Mouse (Mus musculus): ENCODE measurements at regions not wholly inside any gene's neighbourhood (a gene's known extent, or its start where the extent isn't known, plus 50 kb on each side); places are given as distances from the start of the nearest gene placed in this dataset.

- no peak for DNase-seq (ENCODE audit: low spot score)
These were observed 93.7 kb upstream of the Dlx2 start for GRCm38 (mm10) chr2:71640251-71640650.

DNA sequence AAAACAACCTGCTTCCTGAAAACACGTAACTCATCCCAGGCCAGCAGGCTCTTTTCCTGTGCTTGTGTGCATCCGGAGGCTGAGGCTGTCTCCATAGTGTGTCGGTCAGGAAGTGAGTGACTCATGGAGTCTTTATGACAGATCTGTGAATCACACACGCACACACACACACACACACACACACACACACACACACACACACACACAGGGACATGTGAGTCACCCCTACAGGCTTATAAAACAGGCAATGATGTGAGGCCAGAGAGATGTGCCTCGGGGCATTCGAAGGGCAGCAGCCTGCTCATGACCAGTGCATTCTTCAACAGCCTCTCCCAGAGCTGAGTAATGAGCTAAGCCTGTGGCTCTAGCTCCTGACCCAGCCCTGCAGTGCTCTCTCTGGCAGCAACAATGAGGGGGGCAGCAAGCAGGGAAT lies 97.5 kb upstream of the Dlx2 start:
- DNase-seq (ENCODE audit: low spot score), result peak; percentile 31

GRCm38 (mm10) chr2:71647914-71648497 lies 97.4 kb upstream of the Itga6 start:
- DNase-seq (ENCODE audit: low spot score), result no peak

DNA sequence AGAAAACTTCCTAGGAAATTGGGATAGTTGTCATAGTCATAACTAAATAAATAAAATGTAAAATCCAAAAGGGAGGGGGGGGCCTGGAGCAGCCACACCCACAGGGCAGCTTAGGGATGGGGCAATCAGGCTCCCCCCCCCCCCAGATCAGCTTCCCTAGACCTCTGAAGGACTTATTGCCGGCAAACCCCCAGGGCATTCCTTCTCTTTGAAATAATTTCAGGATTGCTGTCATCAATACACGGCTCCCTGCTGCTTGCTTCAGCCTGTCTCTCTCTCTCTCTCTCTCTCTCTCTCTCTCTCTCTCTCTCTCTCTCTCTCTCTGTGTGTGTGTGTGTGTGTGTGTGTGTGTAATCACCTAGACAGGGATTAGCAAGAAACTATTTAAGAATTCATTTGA lies 93.8 kb upstream of the Itga6 start:
- DNase-seq (ENCODE audit: low spot score), result no peak

GRCm38 (mm10) chr2:71652261-71652801 lies 93.1 kb upstream of the Itga6 start:
- DNase-seq (ENCODE audit: low spot score), result no peak

DNA sequence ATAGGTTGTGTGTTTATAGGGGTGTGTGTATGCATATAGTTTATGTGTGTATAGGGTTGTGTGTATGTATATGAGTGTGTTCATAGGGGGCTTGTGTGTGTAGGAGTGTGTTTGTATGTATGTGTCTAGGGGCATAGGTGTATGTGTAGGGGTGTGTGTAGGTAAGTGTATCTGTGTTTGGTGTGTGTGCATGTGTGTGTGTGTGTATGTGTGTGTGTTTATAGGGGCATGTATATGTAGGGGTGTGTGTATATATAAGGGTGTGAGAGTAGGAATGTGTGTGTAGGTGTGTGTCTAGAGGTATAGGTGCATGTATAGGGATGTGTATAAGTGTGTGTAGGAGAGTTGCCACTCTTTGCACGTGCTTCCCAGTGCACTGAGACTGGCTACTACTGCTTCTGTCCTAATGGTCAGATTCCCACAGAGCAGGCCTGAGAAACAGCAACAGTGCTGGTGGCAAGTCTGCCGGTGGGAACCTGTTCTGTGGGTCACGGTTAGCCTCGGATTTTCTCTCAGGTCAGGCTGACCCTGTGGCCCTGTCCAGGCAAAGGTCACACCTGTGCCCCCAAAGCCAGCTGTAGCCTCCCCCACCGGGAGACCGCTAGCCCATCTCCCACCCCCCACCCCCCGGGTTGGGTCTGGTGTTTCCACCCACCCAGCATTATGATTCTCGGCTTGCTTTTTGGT lies 90.5 kb upstream of the Itga6 start:
- DNase-seq (ENCODE audit: low spot score), result no peak

DNA sequence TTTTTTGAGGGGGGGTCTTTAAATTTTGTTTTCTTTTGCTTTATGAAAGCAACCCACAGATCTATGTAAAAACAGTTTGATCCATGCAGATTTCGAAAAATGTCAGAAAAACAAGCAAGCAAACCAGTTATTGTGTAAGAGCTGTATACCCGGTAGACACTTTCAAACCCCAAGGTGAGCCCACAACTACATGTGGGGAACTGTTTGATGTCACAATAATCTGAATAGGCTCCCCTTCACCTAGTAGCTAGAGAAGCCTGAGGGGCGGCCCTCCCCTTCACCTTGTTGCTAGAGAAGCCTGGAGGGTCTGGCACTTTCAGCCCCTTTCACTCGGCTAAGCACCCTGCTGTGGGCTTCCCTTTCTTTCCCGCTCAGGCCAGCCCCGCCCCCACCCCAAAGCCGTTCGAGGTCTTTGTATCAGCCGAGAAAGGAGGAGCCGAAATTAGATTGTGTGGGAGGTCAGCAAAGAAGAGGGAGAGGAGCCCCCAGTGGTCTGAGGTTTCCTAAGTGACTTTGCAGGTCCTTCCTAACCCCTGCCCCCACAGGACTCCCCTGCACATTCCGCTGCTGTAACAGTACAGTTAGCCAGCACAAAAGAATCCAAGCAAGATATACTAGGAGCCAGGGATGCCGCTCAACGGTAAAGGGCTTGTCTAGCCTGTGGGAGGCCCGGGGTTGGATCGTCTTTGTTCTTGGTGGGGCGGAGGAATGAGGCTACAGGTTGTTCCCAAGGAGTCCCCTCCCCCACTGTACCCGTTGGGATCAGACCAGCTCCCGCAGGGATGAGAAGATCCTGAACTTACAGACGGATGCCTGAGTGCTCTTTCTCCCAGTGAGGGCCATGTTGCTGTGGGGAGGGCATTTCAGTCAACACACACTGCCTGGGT lies 89.7 kb upstream of the Itga6 start:
- no peak for DNase-seq (ENCODE audit: low spot score)

- no peak for DNase-seq (ENCODE audit: low spot score)
These were observed 88.7 kb upstream of the Itga6 start for GRCm38 (mm10) chr2:71656611-71657244.

DNA sequence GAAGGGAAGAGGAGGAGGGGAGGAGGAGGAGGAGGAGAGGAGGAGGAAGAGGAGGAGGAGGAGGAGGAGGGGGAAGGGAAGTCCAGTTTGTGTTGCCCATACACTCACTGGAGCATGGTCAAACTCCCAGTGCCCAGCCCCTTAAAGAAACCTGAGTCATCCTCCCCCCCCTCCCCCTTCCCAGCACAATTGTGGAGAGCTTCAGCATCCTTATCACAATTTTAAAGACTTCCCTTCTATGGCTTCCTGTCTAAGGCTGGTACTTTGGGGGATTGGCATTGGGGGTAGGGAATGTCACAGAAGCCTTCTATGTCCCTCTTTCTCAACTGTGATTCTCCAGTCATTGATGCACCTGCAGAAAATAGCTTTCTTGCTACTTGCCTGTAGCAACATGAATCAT lies 84.0 kb upstream of the Itga6 start:
- DNase-seq (ENCODE audit: low spot score), result no peak

DNA sequence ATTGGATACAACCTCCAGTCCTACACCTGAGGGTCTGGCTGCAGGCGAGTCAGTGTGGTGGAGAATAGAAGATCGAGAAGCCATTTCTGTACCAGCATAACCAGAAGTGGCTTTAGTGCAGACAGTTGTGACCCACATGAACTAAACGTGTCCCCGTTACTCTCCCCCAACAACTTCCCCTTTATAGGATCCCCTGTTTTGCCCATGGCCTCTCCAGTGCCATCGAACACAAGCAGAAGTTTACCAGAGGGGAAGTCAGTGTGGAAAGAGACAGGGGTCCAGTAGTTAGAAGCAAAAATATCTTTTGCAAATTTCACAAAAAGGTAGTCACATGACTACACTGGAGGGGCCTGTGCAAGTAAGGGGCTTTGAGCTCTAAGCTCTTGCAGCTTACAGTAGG lies 83.4 kb upstream of the Itga6 start:
- DNase-seq (ENCODE audit: low spot score), result no peak

GRCm38 (mm10) chr2:71663453-71663852 lies 82.0 kb upstream of the Itga6 start:
- DNase-seq (ENCODE audit: low spot score), result no peak

- no peak for DNase-seq (ENCODE audit: low spot score)
These were observed 78.5 kb upstream of the Itga6 start for GRCm38 (mm10) chr2:71666927-71667326.

- no peak for DNase-seq (ENCODE audit: low spot score)
These were observed 77.7 kb upstream of the Itga6 start for GRCm38 (mm10) chr2:71667746-71668145.

DNA sequence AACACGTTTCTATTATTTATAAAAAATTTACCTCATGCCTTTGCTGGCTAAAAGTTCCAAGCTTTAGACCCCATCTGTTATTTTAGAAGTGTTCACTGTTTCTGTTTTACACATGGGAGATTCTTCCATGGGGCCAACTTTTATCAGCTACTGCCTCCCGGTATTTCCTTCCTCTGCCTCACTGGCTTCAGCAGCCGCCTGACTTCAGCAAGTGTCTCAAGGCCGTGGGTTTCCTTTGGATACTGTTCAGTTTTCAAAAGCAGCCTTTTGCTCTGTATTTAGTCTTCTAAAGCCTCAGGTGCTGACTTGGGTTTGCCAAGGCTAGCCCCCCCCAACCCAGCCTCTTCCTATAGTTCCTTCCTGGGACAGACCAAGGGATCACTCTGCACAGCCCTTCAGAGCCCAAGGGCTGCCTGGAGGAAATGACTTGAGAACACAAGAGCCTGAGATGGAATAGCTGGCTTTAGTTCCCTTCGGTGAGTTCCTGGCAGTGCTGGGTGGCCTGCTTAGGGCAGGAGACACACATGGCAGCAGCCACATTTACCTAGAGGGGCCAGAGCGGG lies 75.1 kb upstream of the Itga6 start:
- no peak for DNase-seq (ENCODE audit: low spot score)

- DNase-seq (ENCODE audit: low spot score), result no peak
These were observed 74.5 kb upstream of the Itga6 start for GRCm38 (mm10) chr2:71670882-71671281.

DNA sequence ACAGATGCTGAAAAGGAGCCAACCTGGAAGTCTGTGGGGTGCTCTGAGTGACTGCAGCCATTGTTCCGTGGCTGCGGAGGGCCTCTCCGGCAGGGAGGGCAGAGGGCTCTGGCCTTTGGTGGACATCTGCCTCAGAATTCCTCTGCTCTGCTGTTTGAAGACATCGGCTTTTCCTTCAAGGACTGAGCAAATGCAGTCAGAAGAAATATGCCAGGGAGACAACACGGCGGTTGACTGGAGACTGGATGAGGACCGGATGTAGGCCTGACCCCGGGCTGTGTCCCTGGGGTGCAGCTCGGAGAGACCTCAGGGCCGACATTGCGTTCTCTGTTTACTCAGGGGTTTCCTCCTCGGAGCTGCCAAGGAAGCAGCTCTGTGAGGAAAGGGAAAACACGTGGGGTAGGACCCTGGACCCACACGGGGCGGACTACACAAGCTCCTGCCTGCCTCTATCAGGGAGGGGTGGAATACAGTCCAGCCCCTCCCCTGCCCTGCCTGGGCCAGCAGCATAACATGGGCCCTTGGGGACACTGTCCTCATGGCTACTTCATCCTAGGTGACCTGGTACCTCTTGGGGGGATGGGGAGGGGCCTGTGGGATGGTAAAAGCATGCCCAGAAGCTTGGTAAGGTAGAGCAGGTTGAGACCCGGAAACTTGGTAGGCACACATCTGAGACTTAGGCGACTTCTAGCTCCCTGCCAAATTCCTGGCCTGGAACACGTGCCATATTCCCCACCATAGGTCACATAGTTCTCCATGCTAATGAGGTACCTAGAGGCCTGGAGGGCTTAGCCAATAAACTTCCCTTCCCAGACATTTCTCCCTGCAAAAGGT lies 72.1 kb upstream of the Itga6 start:
- no peak for DNase-seq (ENCODE audit: low spot score)

DNA sequence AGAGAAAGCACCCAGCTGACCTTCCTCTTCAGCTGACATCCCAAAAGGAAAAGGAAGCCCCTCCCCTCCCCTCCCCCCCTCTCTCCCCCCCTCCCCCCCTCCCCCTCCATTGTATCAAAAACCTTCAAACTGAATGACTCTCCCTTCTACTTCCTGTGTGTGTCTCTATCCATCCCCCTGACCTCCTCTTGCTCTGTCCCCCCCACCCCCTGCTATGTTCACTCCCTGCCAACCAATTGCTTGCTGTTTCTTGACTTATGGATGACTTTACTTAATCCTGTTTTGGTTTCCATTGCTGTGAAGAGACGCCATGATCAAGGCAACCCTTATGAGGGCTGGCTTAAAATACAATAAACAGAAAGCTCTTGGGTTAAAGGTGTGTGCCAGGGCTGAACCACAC lies 64.7 kb upstream of the Itga6 start:
- no peak for DNase-seq (ENCODE audit: low spot score)

DNA sequence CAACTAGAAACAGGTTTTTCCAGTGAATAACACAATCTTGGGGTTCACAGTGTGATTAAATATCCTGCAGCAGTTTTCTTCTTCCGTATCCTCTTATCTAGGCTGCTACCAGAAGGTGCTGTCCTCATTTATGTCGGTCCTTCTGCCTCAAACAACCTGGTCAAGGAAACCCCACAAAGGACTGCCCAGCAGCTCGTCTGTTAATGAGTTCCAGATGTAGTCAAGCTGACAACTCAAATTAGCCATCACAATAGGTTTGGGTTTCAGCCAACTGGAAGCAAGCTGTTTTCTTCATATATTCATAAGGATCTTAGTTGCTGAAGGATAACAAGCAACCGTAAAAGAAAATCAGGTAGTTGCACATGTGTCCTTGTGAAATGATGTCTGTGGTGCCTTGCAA lies 64.3 kb upstream of the Itga6 start:
- no peak for DNase-seq (ENCODE audit: low spot score)

GRCm38 (mm10) chr2:71683375-71683774 lies 62.0 kb upstream of the Itga6 start:
- DNase-seq (ENCODE audit: low spot score), result no peak

GRCm38 (mm10) chr2:71685239-71685638 lies 60.2 kb upstream of the Itga6 start:
- DNase-seq (ENCODE audit: low spot score), result no peak

- no peak for DNase-seq (ENCODE audit: low spot score)
These were observed 56.4 kb upstream of the Itga6 start for GRCm38 (mm10) chr2:71689041-71689440.
